Mouse (Mus musculus) liver, embryonic 15.5 days (tissue): ENCODE measurements around the gene Atp6v1f. TPM values are rescaled to one million over a fixed set of nuclear protein-coding genes. Genes with fewer than 3 reads are reported as not detected.

Experiments
- polyA plus RNA-seq: library from polyadenylated mRNA; unstranded; fragments of >200 nt; fragmentation: Nextera tagmentation; extraction: Ambion mirVana; gene quantifications from 2 replicates; pipeline ENCODE4 v1.2.1, GENCODE M21; 2015

The Atp6v1f gene
- polyA plus RNA-seq, 1 experiment from 2014 or later = 125 TPM

Other genes starting within 250 kb of the Atp6v1f start
- 23.4 and 25.0 TPM in 2 replicates for gene Hilpda, start 195.2 kb upstream of the Atp6v1f start, polyA plus RNA-seq
- gene Fam71f2, start 188.1 kb upstream of the Atp6v1f start, polyA plus RNA-seq = 0.12 and 0.16 TPM in 2 replicates
- gene Fam71f1, start 148.6 kb upstream of the Atp6v1f start, polyA plus RNA-seq = not detected in 2 replicates
- 100 and 106 TPM in 2 replicates for gene Calu, start 119.6 kb upstream of the Atp6v1f start, polyA plus RNA-seq
- 0.03 TPM in 1 of 2 replicates, not detected in the other for gene Opn1sw, start 79.2 kb upstream of the Atp6v1f start, polyA plus RNA-seq
- gene Ccdc136, start 71.4 kb upstream of the Atp6v1f start, polyA plus RNA-seq = 0.13 and 0.45 TPM in 2 replicates
- gene Flnc, start 34.5 kb upstream of the Atp6v1f start, polyA plus RNA-seq = 0.91 and 1.1 TPM in 2 replicates
- not detected in 2 replicates for gene Atp6v1fnb, start 3.7 kb downstream of the Atp6v1f start, polyA plus RNA-seq
- 1.6 and 2.9 TPM in 2 replicates for gene Kcp, start 40.2 kb downstream of the Atp6v1f start, polyA plus RNA-seq
- gene Irf5, start 58.9 kb downstream of the Atp6v1f start, polyA plus RNA-seq = 10.7 and 11.5 TPM in 2 replicates
- gene Tnpo3, start 142.2 kb downstream of the Atp6v1f start, polyA plus RNA-seq = 31.5 and 32.0 TPM in 2 replicates
- gene Tspan33, start 226.5 kb downstream of the Atp6v1f start, polyA plus RNA-seq = 184 and 205 TPM in 2 replicates